In genomic region chr1:134188989-134189729, GRCm38 (mm10) we compare ENCODE assay signal across 9 mouse cellular contexts. TPM values are rescaled to one million over a fixed set of nuclear protein-coding genes. Genes with fewer than 3 reads are reported as not detected.
DNase-seq lines count a peak whose midpoint lies in the region; ATAC-seq and TF ChIP-seq lines count a peak whose summit lies in the region.
"Had no signal": no experiment of that assay in that cellular context is flagged by ENCODE, and none has a peak within 500 bp of the region (broad histone marks: within the 10 kb centered on the region; RNA-seq: fewer than 3 reads in every experiment).

No protein-coding gene starts in this region.

- H3K9ac ChIP-seq in hindbrain, embryonic 13.5 days = no peak overlapping the region
- no peak overlapping the region for H3K9ac ChIP-seq in midbrain, embryonic 12.5 days (replicated peaks)

- no peak overlapping the region for H3K4me2 ChIP-seq in hindbrain, embryonic 13.5 days
- 0 out of 2 replicates have a peak overlapping the region, but pooled peaks have one; percentile 18 for H3K4me2 ChIP-seq in midbrain, embryonic 12.5 days (replicated peaks)

- DNase-seq in left cerebral cortex, adult 2 months (ENCODE audit: extremely low spot score in 1 of 2, low spot score in 2 of 2) = no peak
- no peak for DNase-seq in left cerebral cortex, postnatal 36 days (ENCODE audit: low spot score in 2 of 2)
- DNase-seq in MN1 (ENCODE audit: low spot score) = no peak
- no peak for DNase-seq in layer of hippocampus, postnatal 10 days (ENCODE audit: low spot score in 2 of 2)
- DNase-seq in heart, adult 8-10 months (ENCODE audit: low spot score) = no peak

- H3K36me3 ChIP-seq in hindbrain, embryonic 13.5 days = no peaks in the 10 kb centered on the region
- no peaks in the 10 kb centered on the region for H3K36me3 ChIP-seq in midbrain, embryonic 12.5 days

- intact Hi-C loops in left cerebral cortex, adult 2 months (cut with DNase I) = no loop called here
- intact Hi-C loops in left cerebral cortex, postnatal 36 days (cut with DNase I) = no loop called here

- no peak overlapping the region for H3K4me3 ChIP-seq in left cerebral cortex, adult 2 months
- H3K4me3 ChIP-seq in hindbrain, embryonic 13.5 days = no peak overlapping the region
- H3K4me3 ChIP-seq in midbrain, embryonic 12.5 days = no peak overlapping the region

- ATAC-seq in activated CD4-positive, CD25-positive, alpha-beta regulatory T cell, adult 4 months = peak; percentile 40
- ATAC-seq in hindbrain, embryonic 13.5 days (ENCODE audit: low FRiP score) = peak; percentile 58; the same call in 1 of the 2 replicates
- ATAC-seq in midbrain, embryonic 12.5 days (ENCODE audit: low FRiP score, low read depth) = peak; percentile 52; the same call in 1 of the 2 replicates

- 0 out of 2 replicates have a peak, but pooled peaks cover 4% of the 10 kb centered on the region for H3K27me3 ChIP-seq in hindbrain, embryonic 13.5 days
- no peaks in the 10 kb centered on the region; the same call in 1 of the 2 replicates for H3K27me3 ChIP-seq in midbrain, embryonic 12.5 days

- peaks cover 29% of the 10 kb centered on the region for H3K4me1 ChIP-seq in hindbrain, embryonic 13.5 days (replicated peaks)
- H3K4me1 ChIP-seq in midbrain, embryonic 12.5 days = peaks cover 11% of the 10 kb centered on the region

- no peaks in the 10 kb centered on the region for H3K9me3 ChIP-seq in hindbrain, embryonic 13.5 days
- H3K9me3 ChIP-seq in midbrain, embryonic 12.5 days = no peaks in the 10 kb centered on the region

- TF ChIP-seq CTCF in left cerebral cortex, adult 2 months (IDR thresholded peaks at IDR 0.05) = peak; percentile 34

- WGBS in hindbrain, embryonic 13.5 days = 26% methylated on average over 12 of the region's 12 CpGs
- 24% methylated on average over 12 of the region's 12 CpGs for WGBS in midbrain, embryonic 12.5 days

- H3K27ac ChIP-seq in left cerebral cortex, adult 2 months = peak overlapping the region; percentile 50
- peak overlapping the region; percentile 66 for H3K27ac ChIP-seq in hindbrain, embryonic 13.5 days
- no peak overlapping the region for H3K27ac ChIP-seq in midbrain, embryonic 12.5 days (replicated peaks)

RNA-seq across cellular contexts. Expression of gene Mybph, which starts 4.1 kb away (rescaled TPM):
- under 1 TPM in 1 of 2 experiments, not detected in 1; 0.25 TPM for total RNA-seq in left cerebral cortex, adult 2 months (2021)
- under 1 TPM in 1 of 2 experiments, not detected in 1; 0.27 TPM for total RNA-seq in left cerebral cortex, postnatal 36 days (2021)
- polyA plus RNA-seq in activated CD4-positive, CD25-positive, alpha-beta regulatory T cell, adult 4 months (2017; shearing (Covaris generic)) = not detected
- 0.83 and 1.9 TPM in 2 replicates for polyA plus RNA-seq in hindbrain, embryonic 13.5 days (2015; fragmentation: Nextera tagmentation; extraction: Ambion mirVana)
- polyA plus RNA-seq in midbrain, embryonic 12.5 days (2016; fragmentation: Nextera tagmentation; extraction: Ambion mirVana) = not detected in 2 replicates
- not detected for total RNA-seq in layer of hippocampus, postnatal 10 days (2021)
- under 1 TPM in 1 of 4 experiments, not detected in 3; 0.28 TPM for total RNA-seq in heart, adult 8-10 months (2022)
- polyA plus RNA-seq: spleen, adult 2 months had no signal

RNA-seq across cellular contexts. Expression of gene Chil1, which starts 7.2 kb away (rescaled TPM):
- total RNA-seq in left cerebral cortex, adult 2 months (2021) = 10 to 100 TPM; 14.0 TPM
- total RNA-seq in left cerebral cortex, postnatal 36 days (2021) = 10 to 100 TPM; 12.0 to 12.4 TPM
- not detected for polyA plus RNA-seq in activated CD4-positive, CD25-positive, alpha-beta regulatory T cell, adult 4 months (2017; shearing (Covaris generic))
- polyA plus RNA-seq in hindbrain, embryonic 13.5 days (2015; fragmentation: Nextera tagmentation; extraction: Ambion mirVana) = 2.8 and 3.2 TPM in 2 replicates
- polyA plus RNA-seq in midbrain, embryonic 12.5 days (2016; fragmentation: Nextera tagmentation; extraction: Ambion mirVana) = 2.3 and 2.9 TPM in 2 replicates
- total RNA-seq in layer of hippocampus, postnatal 10 days (2021) = 1 to 10 TPM; 5.4 to 6.5 TPM
- 1 to 10 TPM in 1 of 4 experiments, under 1 TPM in 3; 0.38 to 2.7 (median 0.51) TPM for total RNA-seq in heart, adult 8-10 months (2022)

RNA-seq across cellular contexts. Expression of gene Adora1, which starts 46.1 kb away (rescaled TPM):
- 100 to 1,000 TPM; 180 to 188 TPM for total RNA-seq in left cerebral cortex, adult 2 months (2021)
- 100 to 1,000 TPM; 175 to 206 TPM for total RNA-seq in left cerebral cortex, postnatal 36 days (2021)
- polyA plus RNA-seq in activated CD4-positive, CD25-positive, alpha-beta regulatory T cell, adult 4 months (2017; shearing (Covaris generic)) = under 1 TPM in 1 of 2 experiments, not detected in 1; 0.15 TPM
- polyA plus RNA-seq in hindbrain, embryonic 13.5 days (2015; fragmentation: Nextera tagmentation; extraction: Ambion mirVana) = 10.2 and 10.6 TPM in 2 replicates
- 0.64 and 1.0 TPM in 2 replicates for polyA plus RNA-seq in midbrain, embryonic 12.5 days (2016; fragmentation: Nextera tagmentation; extraction: Ambion mirVana)
- total RNA-seq in layer of hippocampus, postnatal 10 days (2021) = 100 to 1,000 TPM; 162 to 169 TPM
- total RNA-seq in heart, adult 8-10 months (2022) = 10 to 100 TPM in 3 of 4 experiments, 1 to 10 TPM in 1; 8.6 to 14.1 (median 12.7) TPM

Comparison
In these comparisons a context has a peak if more than half of its experiments do, and no peak if none do; other contexts are left out.
1. RNA of gene Adora1, which starts 46.1 kb away (total RNA-seq): 175 to 206 TPM in left cerebral cortex, postnatal 36 days, 180 to 188 TPM in left cerebral cortex, adult 2 months and 162 to 169 TPM in layer of hippocampus, postnatal 10 days; 8.6 to 14.1 TPM in heart, adult 8-10 months; every median in the first group is over 10 times any median in the second.
2. Peak in every context shown above with its lines, with median percentiles within 50 percentile points of each other: ATAC-seq.